Mouse (Mus musculus) cerebellum, adult 9-11 months (tissue): ENCODE data around the gene D930007J09Rik.

Source experiments
- DNase-seq: peaks from one replicate; pipeline ENCODE4 v3.0.0; 2022

D930007J09Rik gene

DNA sequence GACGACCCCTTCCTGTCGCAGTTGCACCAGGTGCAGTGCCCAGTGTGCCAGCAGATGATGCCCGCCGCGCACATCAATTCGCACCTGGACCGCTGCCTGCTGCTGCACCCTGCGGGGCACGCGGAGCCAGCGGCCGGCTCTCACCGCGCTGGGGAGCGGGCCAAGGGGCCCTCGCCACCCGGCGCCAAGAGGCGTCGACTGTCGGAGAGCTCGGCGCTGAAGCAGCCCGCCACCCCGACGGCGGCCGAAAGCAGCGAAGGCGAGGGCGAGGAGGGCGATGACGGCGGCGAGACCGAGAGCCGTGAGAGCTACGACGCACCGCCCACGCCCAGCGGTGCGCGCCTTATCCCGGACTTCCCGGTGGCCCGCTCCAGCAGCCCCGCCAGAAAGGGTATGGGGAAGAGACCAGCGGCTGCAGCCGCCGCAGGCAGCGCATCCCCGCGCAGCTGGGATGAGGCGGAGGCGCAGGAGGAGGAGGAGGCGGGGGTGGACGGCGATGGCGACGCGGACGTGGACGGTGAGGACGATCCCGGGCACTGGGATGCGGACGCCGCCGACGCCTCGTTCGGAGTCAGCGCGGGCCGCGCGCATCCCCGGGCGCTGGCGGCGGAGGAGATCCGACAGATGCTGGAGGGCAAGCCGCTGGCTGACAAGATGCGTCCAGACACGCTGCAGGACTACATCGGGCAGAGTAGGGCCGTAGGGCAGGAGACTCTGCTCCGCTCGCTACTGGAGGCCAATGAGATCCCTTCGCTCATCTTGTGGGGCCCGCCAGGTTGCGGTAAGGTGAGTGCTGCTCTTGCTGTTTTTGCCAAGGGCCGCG, at the start of gene D930007J09Rik:
Gene D930007J09Rik, minus strand, starts transcription at position 591 of the 823 bp plus-strand sequence.
- DNase-seq = no peak

DNA sequence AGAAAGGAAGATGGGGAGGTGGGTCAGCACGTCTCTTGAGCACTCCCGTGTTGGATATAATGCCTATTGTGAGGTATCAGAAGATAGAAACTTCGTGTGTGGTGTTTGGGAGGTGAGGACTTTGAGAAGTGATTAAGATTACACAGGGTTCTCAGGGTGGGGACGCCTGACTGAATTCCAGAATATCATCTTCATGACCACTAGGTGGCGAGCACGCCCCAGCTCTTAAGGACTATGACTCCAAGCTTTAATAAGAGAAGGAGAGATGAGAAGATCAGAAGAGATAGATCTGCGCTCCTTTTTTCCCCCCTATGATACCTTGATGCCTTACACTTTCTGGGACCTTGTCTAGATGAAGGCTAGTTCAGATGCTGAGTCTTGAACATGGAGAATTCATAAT, 49.3 kb upstream of the D930007J09Rik start:
- peak; percentile 15 for DNase-seq

DNA sequence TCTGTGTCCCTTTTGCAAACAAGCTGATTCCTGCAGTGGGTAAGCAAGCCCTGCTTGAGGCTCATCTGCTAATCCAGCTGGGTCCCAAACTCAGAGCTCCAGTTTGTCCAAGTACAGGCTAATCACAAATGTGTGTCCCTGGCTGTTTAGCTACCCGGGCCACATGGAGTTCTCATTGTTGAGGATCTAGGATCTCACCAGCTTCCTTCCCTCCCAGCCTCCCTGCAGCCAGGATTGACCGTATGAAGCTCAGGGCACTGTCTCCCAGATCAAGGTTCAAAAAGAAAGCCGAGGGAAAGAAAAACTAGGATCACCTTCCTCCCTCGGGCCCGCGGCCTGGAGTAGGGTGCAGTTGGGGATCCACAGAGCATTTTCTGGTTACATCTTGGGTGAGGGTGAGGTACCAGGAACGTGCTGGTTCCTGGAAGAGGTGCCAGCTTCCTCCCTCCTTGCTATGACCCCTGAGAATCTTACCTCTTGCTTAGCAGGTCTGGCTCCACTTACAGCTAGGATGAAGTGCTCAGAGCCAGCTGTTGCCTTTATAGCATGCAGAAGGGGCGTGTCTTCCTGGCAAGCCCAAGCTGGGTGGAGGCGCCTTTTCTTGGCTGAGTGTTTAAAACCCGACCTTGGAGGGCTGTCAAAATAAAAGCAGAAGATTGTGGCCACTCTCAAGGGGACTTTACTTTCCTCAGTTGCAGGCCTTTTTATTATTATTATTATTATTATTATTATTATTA, 48.2 kb upstream of the D930007J09Rik start, which contains the start of gene Serpinb1a:
Gene Serpinb1a, minus strand, starts transcription at position 518 of the 737 bp plus-strand sequence.
- no peak for DNase-seq

DNA sequence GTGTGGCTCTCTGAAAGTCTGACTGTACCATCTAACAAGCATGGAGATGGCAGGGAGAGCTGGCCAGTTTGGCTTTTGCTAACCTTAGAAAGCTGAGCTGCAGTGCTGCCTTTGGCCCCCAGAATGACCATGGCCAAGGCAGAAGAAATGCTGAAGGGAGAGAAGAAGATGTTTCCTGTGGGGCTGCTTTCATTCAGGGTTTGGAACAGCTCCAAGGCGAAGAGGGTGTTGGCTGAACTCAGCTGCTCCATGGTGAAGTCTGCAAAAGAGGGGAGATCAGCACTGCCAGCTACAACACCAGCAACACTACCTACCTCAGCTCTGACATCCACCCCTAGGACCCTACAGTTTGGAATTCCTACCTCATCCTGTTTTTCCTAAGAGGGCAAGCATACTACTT, 47.5 kb upstream of the D930007J09Rik start:
- DNase-seq = no peak

DNA sequence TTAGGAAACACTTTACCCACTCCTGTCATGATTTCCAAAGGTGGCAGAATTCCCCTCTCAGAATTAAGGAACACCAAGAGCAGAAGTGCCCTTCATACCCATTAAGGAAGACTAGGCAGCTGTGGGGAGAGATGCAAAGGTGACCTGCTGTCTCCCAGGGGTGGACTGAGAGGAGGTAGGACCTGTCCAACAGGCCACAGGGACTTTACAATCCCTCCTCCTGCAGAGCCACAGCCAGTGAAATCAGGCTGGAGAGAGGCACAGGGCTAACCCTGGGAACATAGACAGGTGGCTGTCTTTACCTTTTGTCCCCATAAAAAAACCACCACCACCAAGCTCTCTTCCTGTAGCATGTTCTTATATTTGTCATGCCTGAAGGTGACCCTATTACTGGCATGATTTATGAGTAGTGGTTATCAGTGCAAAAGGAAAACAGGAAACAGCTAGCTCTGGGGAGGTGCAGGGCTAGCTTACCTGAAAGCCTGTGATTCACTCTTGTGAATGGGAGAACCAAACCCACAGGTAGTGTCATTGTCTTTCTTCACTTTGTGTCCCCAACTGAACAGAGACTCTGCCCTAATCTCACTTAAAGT, 47.0 kb upstream of the D930007J09Rik start:
- DNase-seq = no peak

DNA sequence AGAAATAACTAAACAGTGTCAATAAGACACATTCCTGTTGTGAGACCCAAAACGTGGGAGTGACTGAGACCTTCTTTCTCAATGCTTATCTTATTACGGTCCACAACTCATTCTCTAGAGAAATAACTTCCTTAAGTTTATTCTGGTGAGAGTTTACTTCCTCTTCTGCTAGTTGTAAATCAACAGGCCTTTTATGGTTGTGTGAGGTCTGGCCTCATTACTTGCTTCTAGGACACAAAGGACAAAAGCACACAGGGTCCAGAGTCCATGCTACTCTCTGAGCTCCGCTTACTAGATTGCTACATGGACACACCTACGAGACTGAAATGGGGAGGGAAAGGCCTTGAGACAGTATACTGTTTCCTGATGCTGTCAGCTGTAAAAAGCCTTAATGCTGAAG, 46.4 kb upstream of the D930007J09Rik start:
- DNase-seq = no peak

DNA sequence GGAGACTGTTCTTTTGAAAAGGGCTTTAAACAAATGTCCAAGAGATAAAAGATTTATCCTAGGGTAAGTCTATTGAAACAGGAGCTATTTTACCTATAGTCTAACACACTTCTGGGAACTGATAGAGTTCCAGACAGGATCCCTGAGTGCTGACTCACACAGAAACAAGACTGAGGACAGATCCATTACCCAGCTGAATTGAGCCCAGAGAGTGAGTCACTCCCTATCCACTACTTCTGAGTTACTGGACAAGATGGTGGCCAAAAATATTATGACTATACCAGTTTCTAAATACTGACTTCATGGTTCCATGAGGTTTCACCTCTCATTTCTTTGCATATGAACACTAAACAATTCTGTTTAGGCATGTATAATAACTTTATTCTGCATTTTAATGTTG, 43.6 kb upstream of the D930007J09Rik start:
- no peak for DNase-seq

DNA sequence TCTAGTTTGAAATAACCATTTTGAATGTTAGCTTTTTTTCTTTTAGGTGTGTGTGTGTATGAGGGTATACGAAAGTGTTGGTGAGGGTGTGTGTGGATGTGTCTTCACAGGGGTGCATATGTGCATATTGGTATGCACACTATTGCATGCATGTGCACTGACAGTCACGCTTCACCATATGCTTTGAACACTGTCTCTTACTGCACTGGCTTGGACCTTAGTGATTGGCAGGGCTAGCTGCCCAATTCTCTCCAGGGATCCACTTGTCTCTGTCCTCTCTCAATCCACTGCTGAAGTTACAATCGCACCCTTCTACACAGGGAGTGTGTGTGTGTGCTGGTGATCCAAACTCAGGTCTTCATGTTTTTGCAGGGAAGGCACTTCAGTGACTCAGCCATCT, 38.7 kb upstream of the D930007J09Rik start:
- DNase-seq = no peak

DNA sequence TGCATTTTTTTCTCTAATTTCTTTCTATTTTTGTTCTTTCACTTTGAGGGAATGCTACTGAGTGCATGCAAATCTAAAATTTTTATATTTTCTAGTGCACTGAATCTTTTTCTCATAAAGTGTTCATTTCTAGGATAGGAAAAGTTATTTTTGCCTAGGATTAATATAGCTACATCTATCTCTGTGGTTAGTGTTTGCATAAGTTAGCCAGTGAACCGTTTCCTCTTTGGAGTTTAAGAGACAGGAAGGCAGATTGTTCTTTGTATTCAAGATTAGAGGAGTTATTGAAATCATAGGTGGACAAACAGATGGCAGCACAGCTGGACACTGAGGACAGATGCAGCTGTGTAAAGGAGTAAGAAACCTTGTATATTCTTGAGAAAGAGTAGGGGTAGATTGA, 36.7 kb upstream of the D930007J09Rik start:
- no peak for DNase-seq

DNA sequence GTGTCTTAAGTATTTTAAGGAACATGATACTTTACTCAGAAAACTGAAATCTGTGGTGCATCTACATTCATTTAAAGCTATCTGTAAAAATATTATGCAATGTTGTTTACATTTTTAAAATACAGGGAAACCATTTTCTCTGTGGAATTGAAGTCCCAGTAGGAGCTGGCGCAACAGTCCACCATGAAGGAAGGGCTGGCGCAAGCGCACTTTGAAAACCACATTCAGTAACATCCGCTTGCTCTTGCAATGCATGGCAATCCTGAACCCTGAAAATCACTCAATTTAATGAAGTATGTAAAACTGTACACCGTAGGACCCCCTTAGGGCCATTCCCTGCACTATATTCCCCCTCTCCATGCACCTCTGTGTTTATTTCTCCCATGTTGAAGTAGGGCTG, 31.9 kb upstream of the D930007J09Rik start:
- DNase-seq = no peak

DNA sequence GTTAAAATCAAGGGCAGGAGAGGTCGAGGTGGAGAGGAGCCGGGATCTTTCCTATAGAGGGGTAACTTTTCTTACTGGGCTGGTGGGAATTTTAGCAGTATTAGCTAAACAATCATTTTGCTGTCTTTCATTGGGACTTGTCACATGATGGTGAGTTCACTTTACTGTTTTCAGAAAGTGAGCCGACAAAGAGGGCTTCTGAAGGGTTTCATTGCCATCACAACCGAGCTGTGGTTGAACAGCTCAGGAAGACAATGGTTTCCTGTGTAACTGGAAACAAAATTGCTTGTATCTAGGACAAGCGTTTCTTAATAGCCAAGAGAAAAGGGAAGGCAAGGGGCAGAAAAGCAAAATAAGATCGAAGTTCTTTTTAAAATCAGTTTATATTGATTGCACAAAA, 30.6 kb upstream of the D930007J09Rik start:
- no peak for DNase-seq

DNA sequence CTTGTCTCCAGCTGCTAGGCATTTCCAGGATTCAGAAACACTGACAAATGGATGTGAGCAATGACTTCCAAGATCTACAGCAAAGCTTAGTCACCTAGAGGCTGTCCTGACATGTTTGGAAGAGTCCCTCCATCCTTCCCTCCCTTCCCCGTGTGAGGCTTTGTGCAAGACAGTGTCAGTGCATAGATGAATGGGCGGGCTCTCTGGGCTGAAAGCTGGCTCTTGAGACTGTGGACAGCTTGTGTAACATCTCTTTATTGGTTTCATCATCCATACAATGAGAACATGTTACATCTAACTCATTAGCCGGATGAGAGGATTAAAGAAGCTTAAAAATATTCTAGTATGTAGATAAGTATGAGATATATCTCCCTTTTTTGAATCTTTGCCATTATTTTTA, 30.1 kb upstream of the D930007J09Rik start:
- no peak for DNase-seq

DNA sequence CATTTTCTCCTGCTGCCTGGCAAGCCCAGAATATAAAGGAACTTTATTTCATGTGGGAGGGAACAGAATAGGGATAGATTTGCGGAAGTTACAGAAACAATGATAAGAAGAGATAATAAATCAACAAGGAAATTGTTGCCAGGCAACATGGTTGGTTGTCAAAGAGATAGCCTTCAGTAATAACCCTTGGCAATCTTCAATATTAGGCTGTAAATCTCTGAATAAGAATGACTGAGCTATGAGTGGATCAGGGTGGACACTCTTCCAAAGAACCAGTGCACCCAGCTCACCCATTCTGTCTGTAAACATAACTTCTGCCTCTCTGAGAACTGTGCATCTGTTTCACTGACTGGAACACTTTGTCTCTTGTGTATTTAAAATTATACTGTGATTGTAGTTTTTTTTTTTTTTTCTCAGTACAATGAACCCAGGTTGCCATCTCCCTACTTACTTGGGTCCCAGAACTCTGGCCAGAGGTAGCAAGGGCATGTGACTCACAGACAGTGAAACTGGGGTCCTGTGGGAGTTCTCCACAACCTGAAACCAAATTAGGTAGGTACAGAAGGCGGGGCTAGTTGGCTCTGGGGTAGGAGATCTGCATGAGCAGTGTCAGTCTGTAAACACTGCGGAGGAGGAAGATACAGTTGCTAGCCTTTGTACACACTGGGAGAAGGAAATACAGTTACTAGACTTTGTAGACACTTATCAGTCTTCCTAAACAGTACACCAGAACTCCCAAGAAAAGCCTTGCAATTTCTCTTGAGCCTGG, 29.0 kb upstream of the D930007J09Rik start:
- DNase-seq = no peak

DNA sequence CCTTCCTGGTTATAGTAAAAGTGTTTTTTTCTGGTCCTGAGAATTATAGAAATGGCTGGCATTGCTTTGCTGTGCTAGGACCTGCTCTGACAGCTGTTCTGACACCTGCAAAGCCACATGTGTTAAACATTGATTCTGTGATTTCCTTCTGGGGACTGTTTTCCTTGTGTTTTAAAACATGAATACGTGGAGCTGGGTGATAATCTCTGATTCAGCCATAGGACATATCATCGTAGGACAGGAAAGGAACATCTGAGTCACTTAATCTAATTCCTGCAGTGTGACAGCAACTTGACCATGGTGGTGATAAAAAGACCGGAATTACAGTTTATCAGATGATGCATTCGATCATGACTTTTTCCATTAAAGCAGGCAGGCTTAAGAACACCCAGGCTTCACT, 26.2 kb upstream of the D930007J09Rik start:
- no peak for DNase-seq

DNA sequence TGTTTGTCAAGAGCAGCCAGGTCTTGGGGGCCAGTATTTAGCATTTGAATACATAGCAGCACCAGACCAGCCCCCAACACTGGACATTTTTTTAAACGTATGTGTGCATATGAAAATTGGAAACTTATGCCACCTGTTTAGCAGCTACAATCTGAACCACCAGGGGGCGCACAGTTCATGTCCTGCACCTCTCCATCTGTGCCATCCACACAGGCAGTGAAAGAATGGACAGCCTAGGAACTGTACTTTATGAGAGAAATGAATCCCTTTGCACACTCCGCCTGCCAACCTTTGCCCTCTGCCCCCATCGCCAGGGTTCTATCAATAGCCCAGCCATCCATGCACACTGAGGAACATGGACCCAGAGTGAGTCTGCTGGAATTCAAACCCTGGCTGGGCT, 25.3 kb upstream of the D930007J09Rik start:
- DNase-seq = peak; percentile 21

DNA sequence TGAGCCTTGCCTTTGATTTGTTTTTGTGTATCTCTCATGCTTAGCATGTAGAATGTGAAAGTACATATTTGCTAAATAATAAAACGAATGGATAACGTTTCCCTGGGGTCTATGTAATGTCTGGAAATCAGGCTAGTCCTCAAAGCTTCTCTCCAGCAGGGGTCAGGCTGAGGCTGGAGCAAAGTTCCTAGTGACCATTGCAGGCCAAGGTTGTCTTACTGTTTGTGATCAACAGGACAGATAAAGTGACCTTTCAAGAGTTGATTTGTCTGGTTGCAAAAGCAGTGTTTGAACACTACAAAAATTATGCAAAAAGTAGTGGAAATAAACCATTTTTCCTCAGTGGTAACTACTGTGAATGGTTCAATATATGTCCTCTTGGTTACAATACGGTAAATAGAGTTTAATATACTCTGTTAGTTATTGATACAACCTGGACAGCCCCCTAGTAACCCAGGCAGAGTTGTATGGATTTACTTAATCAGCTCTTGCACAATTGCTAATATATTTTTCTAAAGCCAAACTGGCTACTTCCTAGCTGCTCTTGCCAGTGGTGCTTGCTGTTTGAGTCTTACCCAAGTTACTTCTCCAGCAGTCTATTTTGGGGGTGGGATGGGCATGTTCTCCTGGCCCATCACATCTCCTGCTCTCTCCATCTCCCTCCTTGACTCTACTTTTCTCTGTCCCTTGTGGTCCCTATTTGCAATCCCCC, 24.6 kb upstream of the D930007J09Rik start:
- DNase-seq = no peak

DNA sequence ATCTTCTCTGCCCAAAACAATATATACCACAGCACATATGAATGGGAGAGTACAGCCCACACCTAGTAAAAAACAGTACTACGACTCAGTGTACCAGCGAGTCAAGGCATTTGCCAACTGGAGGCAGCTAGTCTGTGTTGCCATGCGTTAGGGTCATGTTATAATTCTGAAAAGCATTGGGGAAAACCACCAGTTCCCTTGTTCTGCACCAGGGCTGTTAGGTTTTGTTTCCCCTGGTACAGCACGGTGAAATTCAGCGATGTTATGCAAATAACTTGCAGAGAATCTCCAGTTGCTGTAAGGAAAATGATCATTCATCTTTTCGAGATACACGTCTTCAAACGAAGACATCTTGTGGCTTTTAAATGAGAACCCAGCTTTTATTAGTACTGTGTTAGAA, 22.9 kb upstream of the D930007J09Rik start:
- DNase-seq = no peak

DNA sequence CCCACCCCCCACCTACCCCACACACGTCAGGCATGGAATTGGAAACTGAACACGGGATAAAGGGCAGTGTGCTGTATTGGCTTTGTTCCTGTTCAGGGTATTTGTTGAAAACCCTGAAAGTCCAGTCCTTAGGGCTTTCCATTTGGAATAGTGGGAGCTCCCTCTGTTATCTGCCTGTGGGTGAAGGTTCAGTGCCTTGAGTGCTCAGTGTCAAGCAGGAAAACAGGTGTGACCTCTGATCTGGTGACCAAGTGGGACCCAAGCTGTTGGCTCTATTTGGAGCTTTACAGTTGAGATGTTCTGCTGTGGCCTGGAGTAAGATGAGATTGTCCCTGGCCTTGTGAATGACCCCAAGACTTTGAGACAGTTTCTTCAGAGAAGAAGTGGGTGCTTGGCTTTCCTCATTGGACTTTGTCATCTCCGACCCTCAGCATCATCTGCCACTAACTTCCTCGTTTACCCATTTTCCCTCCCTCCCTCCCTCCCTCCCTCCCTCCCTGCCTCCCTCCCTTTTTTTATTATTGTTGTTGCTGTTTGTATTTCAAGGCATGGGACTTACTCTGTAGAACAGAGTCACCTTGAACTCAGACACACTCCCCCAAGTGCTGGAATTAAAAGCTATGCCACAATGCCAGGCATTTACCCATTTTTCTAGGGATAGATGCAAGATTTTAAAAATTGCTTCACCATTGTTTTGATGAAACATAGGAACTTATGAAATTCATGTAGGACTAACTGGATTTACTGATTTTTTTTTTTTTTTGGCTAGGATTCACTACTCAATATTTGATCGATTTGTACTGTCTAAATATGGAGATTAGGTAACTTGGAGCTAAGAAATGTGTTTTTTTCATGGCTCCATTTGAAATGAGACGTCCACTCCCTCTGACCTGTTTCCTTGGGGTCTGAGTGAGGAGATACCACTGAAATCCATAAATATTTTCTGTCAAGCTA, 22.0 kb upstream of the D930007J09Rik start:
- DNase-seq = no peak

DNA sequence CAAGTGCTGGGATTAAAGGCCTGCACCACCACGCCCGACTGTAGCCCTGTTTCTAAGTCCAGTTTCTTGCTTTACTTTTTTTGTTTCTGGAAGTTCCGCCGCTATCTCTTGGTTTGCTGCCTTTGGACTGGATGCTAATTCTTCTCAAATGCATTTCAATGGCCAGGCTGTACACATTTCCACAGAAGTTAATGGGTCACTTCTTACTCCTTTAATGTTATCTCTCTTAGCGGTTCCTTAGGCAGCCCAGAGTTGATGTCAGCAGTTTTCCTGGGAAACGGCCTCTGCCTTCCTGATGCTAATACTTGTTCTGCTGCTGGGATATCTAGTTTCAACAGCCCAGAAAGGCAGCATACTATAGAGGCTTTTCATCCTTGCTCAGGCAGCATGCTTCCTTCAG, 20.5 kb upstream of the D930007J09Rik start:
- DNase-seq = no peak

DNA sequence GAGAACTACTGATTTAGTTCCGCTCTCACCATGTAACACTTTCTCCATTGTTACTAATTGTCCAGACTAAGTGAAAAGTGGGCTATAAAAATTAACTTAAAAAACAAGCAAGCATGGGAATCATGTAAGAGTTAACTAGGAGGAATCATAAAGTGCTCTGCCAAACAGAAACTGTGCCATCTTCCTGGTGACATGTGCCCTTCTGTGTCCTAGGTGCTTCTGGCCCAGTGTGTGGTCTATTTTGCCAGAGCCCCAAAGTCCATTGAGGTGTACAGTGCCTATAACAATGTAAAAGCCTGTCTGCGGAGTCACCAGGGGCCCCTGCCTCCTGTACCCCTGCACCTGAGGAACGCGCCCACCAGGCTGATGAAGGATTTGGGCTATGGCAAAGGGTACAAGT, 19.0 kb upstream of the D930007J09Rik start:
- DNase-seq = no peak

DNA sequence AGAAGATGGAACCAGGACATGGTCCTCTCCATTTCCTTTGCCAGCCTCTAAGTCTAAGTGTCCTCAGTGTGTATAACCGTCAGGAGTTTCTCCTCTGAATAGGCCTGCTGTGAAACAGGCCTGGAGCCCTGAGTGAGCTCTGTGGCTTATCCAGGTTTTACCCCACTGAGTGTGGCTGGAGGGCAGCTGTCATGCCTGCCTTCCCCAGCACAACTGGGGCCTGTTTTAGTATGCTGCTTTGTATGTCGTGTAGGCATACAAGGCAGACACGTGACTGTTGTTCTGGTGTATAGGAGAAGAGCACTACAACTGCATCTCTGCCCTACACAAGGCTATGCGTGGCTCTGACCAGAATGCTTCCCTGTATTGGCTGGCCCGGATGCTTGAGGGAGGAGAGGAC, 17.3 kb upstream of the D930007J09Rik start:
- DNase-seq = no peak
